ENCODE assay signal across 11 mouse cellular contexts in genomic region chr13:98955226-98955625, GRCm38 (mm10). TPM values are rescaled to one million over a fixed set of nuclear protein-coding genes. Genes with fewer than 3 reads are reported as not detected.
DNase-seq lines count a peak whose midpoint lies in the region; ATAC-seq and TF ChIP-seq lines count a peak whose summit lies in the region.
"Had no signal": no experiment of that assay in that cellular context is flagged by ENCODE, and none has a peak within 500 bp of the region (broad histone marks: within the 10 kb centered on the region; RNA-seq: fewer than 3 reads in every experiment).

No protein-coding gene starts in this region.

- intact Hi-C loops in left cerebral cortex, adult 2 months (cut with DNase I) = no loop called here

- H3K36me3 ChIP-seq in liver, embryonic 15.5 days (replicated peaks) = no peaks in the 10 kb centered on the region
- H3K36me3 ChIP-seq in intestine, embryonic 14.5 days (ENCODE audit: control insufficient read depth, insufficient read depth, low read length) = no peaks in the 10 kb centered on the region
- H3K36me3 ChIP-seq in small intestine, adult 2 months (ENCODE audit: control insufficient read depth, insufficient read depth, low read length) = no peaks in the 10 kb centered on the region

- peak overlapping the region; percentile 53; the same call in 1 of the 2 replicates for H3K27ac ChIP-seq in liver, embryonic 15.5 days (replicated peaks)
- H3K27ac ChIP-seq in intestine, embryonic 14.5 days (ENCODE audit: low read depth) = no peak overlapping the region
- H3K27ac ChIP-seq in small intestine, adult 2 months (ENCODE audit: insufficient read depth, low read depth, low read length) = peak overlapping the region; percentile 69
- no peak overlapping the region for H3K27ac ChIP-seq in left cerebral cortex, adult 2 months

- TF ChIP-seq POLR2A in small intestine, adult 2 months (IDR thresholded peaks at IDR 0.05; ENCODE audit: low read depth, low read length) = no peak

- no peaks in the 10 kb centered on the region for H3K9me3 ChIP-seq in liver, embryonic 15.5 days (replicated peaks)
- H3K9me3 ChIP-seq in intestine, embryonic 14.5 days (ENCODE audit: control insufficient read depth, low read length) = no peaks in the 10 kb centered on the region

- H3K4me1 ChIP-seq in liver, embryonic 15.5 days (replicated peaks) = peaks cover 5% of the 10 kb centered on the region; the same call in 1 of the 2 replicates
- 0 out of 2 replicates have a peak, but pooled peaks cover 10% of the 10 kb centered on the region for H3K4me1 ChIP-seq in intestine, embryonic 14.5 days (replicated peaks; ENCODE audit: control insufficient read depth, insufficient read depth, low read length)
- peaks cover 13% of the 10 kb centered on the region; the same call in 1 of the 2 replicates for H3K4me1 ChIP-seq in small intestine, adult 2 months (ENCODE audit: control insufficient read depth, insufficient read depth, insufficient read length, low read length)

- H3K27me3 ChIP-seq in liver, embryonic 15.5 days = no peaks in the 10 kb centered on the region
- no peaks in the 10 kb centered on the region for H3K27me3 ChIP-seq in intestine, embryonic 14.5 days (replicated peaks; ENCODE audit: control insufficient read depth, insufficient read depth, low read length)
- no peaks in the 10 kb centered on the region for H3K27me3 ChIP-seq in small intestine, adult 2 months (ENCODE audit: control insufficient read depth, insufficient read depth, low read length)
- H3K27me3 ChIP-seq: Patski had no signal

- 48% methylated on average over 5 of the region's 5 CpGs for WGBS in liver, embryonic 15.5 days (ENCODE audit: insufficient replicate concordance)
- 22% methylated on average over 5 of the region's 5 CpGs for WGBS in intestine, embryonic 14.5 days
- 4% methylated on average over 5 of the region's 5 CpGs for WGBS in small intestine, adult 2 months

- H3K9ac ChIP-seq in liver, embryonic 15.5 days = no peak overlapping the region
- H3K9ac ChIP-seq in intestine, embryonic 14.5 days (ENCODE audit: low read length) = no peak overlapping the region

- H3K4me2 ChIP-seq in liver, embryonic 15.5 days = peak overlapping the region; percentile 31
- H3K4me2 ChIP-seq in intestine, embryonic 14.5 days (ENCODE audit: low read length) = no peak overlapping the region

- TF ChIP-seq CTCF in small intestine, adult 2 months (IDR thresholded peaks at IDR 0.05; ENCODE audit: extremely low read depth, insufficient read length, insufficient replicate concordance, low read depth, low read length) = no peak
- TF ChIP-seq CTCF in left cerebral cortex, adult 2 months (IDR thresholded peaks at IDR 0.05) = no peak

- ATAC-seq in liver, embryonic 15.5 days (ENCODE audit: insufficient read depth) = peak; percentile 53
- peak; percentile 81 for ATAC-seq in intestine, embryonic 14.5 days (replicated peaks; ENCODE audit: low FRiP score, low TSS enrichment, low read depth)
- ATAC-seq in cerebellum, adult (ENCODE audit: insufficient number of reproducible peaks, low FRiP score, low TSS enrichment) = no peak
- ATAC-seq in inflammation-experienced regulatory T-cells, adult 6 months = no peak
- ATAC-seq: Patski had no signal

- DNase-seq in liver = no peak
- DNase-seq in adrenal gland, postnatal 25 days = peak; percentile 23
- DNase-seq in intestine, embryonic 14.5 days (ENCODE audit: low spot score) = no peak
- DNase-seq in left cerebral cortex, adult 2 months (ENCODE audit: extremely low spot score in 1 of 2, low spot score in 2 of 2) = no peak
- DNase-seq: cerebellum, postnatal 10 days had no signal

- H3K4me3 ChIP-seq in liver, embryonic 15.5 days (replicated peaks) = no peak overlapping the region
- H3K4me3 ChIP-seq in intestine, embryonic 14.5 days (ENCODE audit: low read depth, low read length) = no peak overlapping the region
- H3K4me3 ChIP-seq in small intestine, adult 2 months (ENCODE audit: low read depth, low read length) = no peak overlapping the region
- no peak overlapping the region for H3K4me3 ChIP-seq in left cerebral cortex, adult 2 months

RNA-seq across cellular contexts. Expression of gene Tnpo1, which starts 29.0 kb away (rescaled TPM):
- polyA plus RNA-seq in liver, embryonic 15.5 days (2015; fragmentation: Nextera tagmentation; extraction: Ambion mirVana) = 20.7 and 20.9 TPM in 2 replicates
- 106 and 135 TPM in 2 replicates for total RNA-seq in adrenal gland, postnatal 25 days (2021)
- polyA plus RNA-seq in intestine, embryonic 14.5 days (2014; fragmentation: Nextera tagmentation; extraction: Ambion mirVana) = 51.1 and 53.1 TPM in 2 replicates
- polyA plus RNA-seq in small intestine, adult 2 months (2012; rRNA removed) = 5.2 and 10.7 TPM in 2 replicates
- polyA plus RNA-seq in inflammation-experienced regulatory T-cells, adult 6 months (2017; shearing (Covaris generic)) = 10 to 100 TPM; 24.5 to 35.9 (median 35.5) TPM
- 10 to 100 TPM; 66.9 to 67.5 TPM for total RNA-seq in left cerebral cortex, adult 2 months (2021)

RNA-seq across cellular contexts. Expression of gene 1700024P04Rik, which starts 29.1 kb away (rescaled TPM):
- polyA plus RNA-seq in liver, embryonic 15.5 days (2015; fragmentation: Nextera tagmentation; extraction: Ambion mirVana) = not detected in 2 replicates
- total RNA-seq in adrenal gland, postnatal 25 days (2021) = not detected in 2 replicates
- polyA plus RNA-seq in intestine, embryonic 14.5 days (2014; fragmentation: Nextera tagmentation; extraction: Ambion mirVana) = not detected in 2 replicates
- not detected in 2 replicates for polyA plus RNA-seq in small intestine, adult 2 months (2012; rRNA removed)
- not detected for polyA plus RNA-seq in inflammation-experienced regulatory T-cells, adult 6 months (2017; shearing (Covaris generic))
- total RNA-seq in left cerebral cortex, adult 2 months (2021) = not detected
- polyA plus RNA-seq: lung, embryonic 16.5 days; Patski had no signal

Comparison
In these comparisons a context has a peak if more than half of its experiments do, and no peak if none do; other contexts are left out.
1. ATAC-seq: peak in liver, embryonic 15.5 days (single experiment) and intestine, embryonic 14.5 days (single experiment); none in cerebellum, adult (single experiment) and inflammation-experienced regulatory T-cells, adult 6 months (single experiment).
2. H3K27ac ChIP-seq: peak in liver, embryonic 15.5 days (single experiment) and small intestine, adult 2 months (single experiment); none in intestine, embryonic 14.5 days (single experiment) and left cerebral cortex, adult 2 months (single experiment).